Mouse (Mus musculus) granulocyte monocyte progenitor cell, adult 5-6 weeks (primary cell): ENCODE measurements around the gene Tubgcp2. TPM values are rescaled to one million over a fixed set of nuclear protein-coding genes. Genes with fewer than 3 reads are reported as not detected.
A peak's percentile ranks its signal among the peaks of the same experiment; 100 is the strongest.

Experiments used
- ATAC-seq: replicated peaks from 2 replicates; pipeline ENCODE4 v1.8.0; 2016; ENCODE audit warnings: mild to moderate bottlenecking, moderate TSS enrichment, inconsistent platforms; ENCODE audit not compliant: poor library complexity, severe bottlenecking
- total RNA-seq, 2 experiments: library from RNA; stranded (forward) in 1 of 2; stranded (reverse) in 1 of 2; fragments of 200-712, 200-1000 nt in 1 of 2; fragments of >200 nt in 1 of 2; fragmentation: Nextera tagmentation in 1 of 2; gene quantifications; 2 replicates each; pipeline ENCODE4 v1.2.3; 2014 to 2017

Tubgcp2 gene
- total RNA-seq, 2 experiments from 2014 or later, result 34.8 to 36.3 TPM

GRCm38 (mm10) chr7:139955505-139955904 is 81.0 kb downstream of the Tubgcp2 start:
- ATAC-seq, result no peak

- no peak for ATAC-seq
These were observed 84.4 kb downstream of the Tubgcp2 start for GRCm38 (mm10) chr7:139951991-139952633.

GRCm38 (mm10) chr7:139951079-139951478 is 85.4 kb downstream of the Tubgcp2 start:
- ATAC-seq, result peak; percentile 22; the same call in 1 of the 2 replicates

- ATAC-seq, result peak; percentile 66
These were observed 86.0 kb downstream of the Tubgcp2 start for GRCm38 (mm10) chr7:139950283-139950971.

- ATAC-seq, result peak; percentile 76
These were observed 86.6 kb downstream of the Tubgcp2 start for GRCm38 (mm10) chr7:139949893-139950282.

- no peak for ATAC-seq
These were observed 90.4 kb downstream of the Tubgcp2 start for GRCm38 (mm10) chr7:139946032-139946431.

Other genes starting within 250 kb of the Tubgcp2 start
- not detected in 2 replicates for gene Adgra1, start 202.5 kb downstream of the Tubgcp2 start, total RNA-seq (2014; fragmentation: Nextera tagmentation)
- gene Adgra1, start 202.5 kb downstream of the Tubgcp2 start, total RNA-seq (2017), result not detected in 2 replicates
- gene Kndc1, start 142.0 kb downstream of the Tubgcp2 start, total RNA-seq (2014; fragmentation: Nextera tagmentation), result not detected in 2 replicates
- gene Kndc1, start 142.0 kb downstream of the Tubgcp2 start, total RNA-seq (2017), result not detected in 2 replicates
- not detected in 2 replicates for gene Utf1, start 92.9 kb downstream of the Tubgcp2 start, total RNA-seq (2014; fragmentation: Nextera tagmentation)
- not detected in 2 replicates for gene Utf1, start 92.9 kb downstream of the Tubgcp2 start, total RNA-seq (2017)
- gene 6430531B16Rik, start 57.9 kb downstream of the Tubgcp2 start, total RNA-seq (2014; fragmentation: Nextera tagmentation), result 0.62 TPM in 1 of 2 replicates, not detected in the other
- 0.52 TPM in 1 of 2 replicates, not detected in the other for gene 6430531B16Rik, start 57.9 kb downstream of the Tubgcp2 start, total RNA-seq (2017)
- 0.38 TPM in 1 of 2 replicates, not detected in the other for gene Adam8, start 44.1 kb downstream of the Tubgcp2 start, total RNA-seq (2014; fragmentation: Nextera tagmentation)
- 0.99 and 1.3 TPM in 2 replicates for gene Adam8, start 44.1 kb downstream of the Tubgcp2 start, total RNA-seq (2017)
- 21.3 and 21.5 TPM in 2 replicates for gene Zfp511, start 278 bp downstream of the Tubgcp2 start, total RNA-seq (2014; fragmentation: Nextera tagmentation)
- gene Zfp511, start 278 bp downstream of the Tubgcp2 start, total RNA-seq (2017), result 20.6 and 21.5 TPM in 2 replicates
- not detected in 2 replicates for gene Msx3, start 12.4 kb upstream of the Tubgcp2 start, total RNA-seq (2014; fragmentation: Nextera tagmentation)
- gene Msx3, start 12.4 kb upstream of the Tubgcp2 start, total RNA-seq (2017), result not detected in 2 replicates
- gene Caly, start 45.9 kb upstream of the Tubgcp2 start, total RNA-seq (2014; fragmentation: Nextera tagmentation), result 0.67 TPM in 1 of 2 replicates, not detected in the other
- not detected in 2 replicates for gene Caly, start 45.9 kb upstream of the Tubgcp2 start, total RNA-seq (2017)
- not detected in 2 replicates for gene Prap1, start 56.7 kb upstream of the Tubgcp2 start, total RNA-seq (2014; fragmentation: Nextera tagmentation)
- gene Prap1, start 56.7 kb upstream of the Tubgcp2 start, total RNA-seq (2017), result not detected in 2 replicates
- gene Fuom, start 65.8 kb upstream of the Tubgcp2 start, total RNA-seq (2014; fragmentation: Nextera tagmentation), result 4.3 and 13.6 TPM in 2 replicates
- gene Fuom, start 65.8 kb upstream of the Tubgcp2 start, total RNA-seq (2017), result 2.5 and 12.9 TPM in 2 replicates
- gene Paox, start 79.1 kb upstream of the Tubgcp2 start, total RNA-seq (2014; fragmentation: Nextera tagmentation), result 37.9 and 44.7 TPM in 2 replicates
- gene Paox, start 79.1 kb upstream of the Tubgcp2 start, total RNA-seq (2017), result 26.6 and 38.5 TPM in 2 replicates
- 97.4 and 109 TPM in 2 replicates for gene Echs1, start 79.8 kb upstream of the Tubgcp2 start, total RNA-seq (2014; fragmentation: Nextera tagmentation)
- 107 and 150 TPM in 2 replicates for gene Echs1, start 79.8 kb upstream of the Tubgcp2 start, total RNA-seq (2017)
- 11.4 and 21.0 TPM in 2 replicates for gene Mtg1, start 100.9 kb upstream of the Tubgcp2 start, total RNA-seq (2014; fragmentation: Nextera tagmentation)
- gene Mtg1, start 100.9 kb upstream of the Tubgcp2 start, total RNA-seq (2017), result 9.5 and 14.4 TPM in 2 replicates
- not detected in 2 replicates for gene Sprn, start 118.2 kb upstream of the Tubgcp2 start, total RNA-seq (2014; fragmentation: Nextera tagmentation)
- not detected in 2 replicates for gene Sprn, start 118.2 kb upstream of the Tubgcp2 start, total RNA-seq (2017)
- gene Olfr522, start 128.1 kb upstream of the Tubgcp2 start, total RNA-seq (2014; fragmentation: Nextera tagmentation), result not detected in 2 replicates
- not detected in 2 replicates for gene Olfr522, start 128.1 kb upstream of the Tubgcp2 start, total RNA-seq (2017)
- not detected in 2 replicates for gene Olfr523, start 136.5 kb upstream of the Tubgcp2 start, total RNA-seq (2014; fragmentation: Nextera tagmentation)
- gene Olfr523, start 136.5 kb upstream of the Tubgcp2 start, total RNA-seq (2017), result not detected in 2 replicates
- not detected in 2 replicates for gene Olfr524, start 169.3 kb upstream of the Tubgcp2 start, total RNA-seq (2014; fragmentation: Nextera tagmentation)
- gene Olfr524, start 169.3 kb upstream of the Tubgcp2 start, total RNA-seq (2017), result not detected in 2 replicates
- gene Cd163l1, start 181.6 kb upstream of the Tubgcp2 start, total RNA-seq (2014; fragmentation: Nextera tagmentation), result not detected in 2 replicates
- gene Cd163l1, start 181.6 kb upstream of the Tubgcp2 start, total RNA-seq (2017), result not detected in 2 replicates
- gene 5830411N06Rik, start 210.6 kb upstream of the Tubgcp2 start, total RNA-seq (2014; fragmentation: Nextera tagmentation), result not detected in 2 replicates
- not detected in 2 replicates for gene 5830411N06Rik, start 210.6 kb upstream of the Tubgcp2 start, total RNA-seq (2017)